Mouse (Mus musculus) neutrophil, adult 5-6 weeks (primary cell): ENCODE results near the gene Marveld3. TPM values are rescaled to one million over a fixed set of nuclear protein-coding genes. Genes with fewer than 3 reads are reported as not detected.

ENCODE experiments used
- ATAC-seq: fragments of 151-379, 151-347 bp; 2 replicates; pipeline ENCODE4 v1.8.0; 2017; ENCODE audit warnings: mild to moderate bottlenecking, moderate TSS enrichment; ENCODE audit not compliant: insufficient number of reproducible peaks, poor library complexity, low FRiP score, severe bottlenecking; ENCODE audit errors: extremely low read depth
- total RNA-seq: library from RNA; stranded (forward); fragments of 200-1000 nt; gene quantifications from 2 replicates; pipeline ENCODE4 v1.2.3, GENCODE M21; 2017

The Marveld3 gene
- 0.49 TPM in 1 of 2 replicates, not detected in the other for total RNA-seq

DNA sequence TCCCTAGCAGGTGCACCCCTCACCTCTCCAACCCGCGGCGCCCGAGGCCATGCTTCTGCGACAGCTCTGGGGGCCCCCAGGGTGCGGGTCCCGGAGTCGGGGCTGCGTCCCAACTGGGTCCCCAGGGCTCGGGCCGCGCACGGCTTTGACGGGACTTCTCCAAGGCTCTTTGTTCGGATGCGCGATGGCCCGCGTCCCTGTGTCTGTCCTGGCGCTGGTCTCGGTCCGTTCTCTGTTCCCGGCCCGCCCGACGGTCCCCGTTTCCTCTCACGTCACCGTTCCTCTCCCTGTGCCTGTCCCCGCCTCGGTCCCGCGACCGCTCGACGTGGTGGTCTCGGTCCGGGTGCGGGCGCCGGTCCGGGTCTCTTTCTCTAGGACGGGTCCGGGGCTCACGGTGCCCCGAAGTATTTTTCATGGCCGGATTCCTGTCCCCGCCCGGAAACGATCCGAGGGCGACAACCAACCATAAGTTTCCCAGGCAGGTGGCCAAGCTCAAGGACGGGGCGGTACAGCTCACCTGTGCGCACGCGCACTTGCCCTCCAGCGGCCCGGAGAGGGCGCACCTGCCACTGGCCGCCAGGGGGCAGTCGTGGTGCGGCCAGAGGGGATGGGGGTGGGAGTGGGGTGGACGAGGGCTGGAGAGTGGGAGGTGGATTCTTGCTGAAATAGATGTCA is at the start of gene Marveld3:
Gene Marveld3 (minus strand): TSS at position 511 of the 675 bp plus-strand sequence.
- ATAC-seq: no peak

DNA sequence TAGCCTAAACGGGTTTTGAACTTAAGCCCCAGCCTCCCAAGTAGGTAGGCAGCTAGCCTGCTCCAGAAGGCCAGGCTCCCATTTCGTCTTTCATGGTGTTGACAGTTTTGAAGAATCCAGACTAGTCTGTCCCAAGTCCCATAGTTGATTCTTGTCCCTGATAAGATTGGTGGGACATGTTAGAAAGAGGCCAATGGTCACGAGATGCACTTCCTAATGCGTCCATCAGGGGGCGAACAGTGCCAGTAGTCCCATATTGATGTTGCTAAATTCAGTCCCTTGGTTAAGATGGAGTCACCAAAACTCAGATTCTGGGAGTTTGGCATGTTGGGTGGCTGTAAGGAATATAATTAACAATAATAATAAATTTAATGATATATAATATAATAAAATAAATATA is 48.9 kb upstream of the Marveld3 start:
- no peak for ATAC-seq

DNA sequence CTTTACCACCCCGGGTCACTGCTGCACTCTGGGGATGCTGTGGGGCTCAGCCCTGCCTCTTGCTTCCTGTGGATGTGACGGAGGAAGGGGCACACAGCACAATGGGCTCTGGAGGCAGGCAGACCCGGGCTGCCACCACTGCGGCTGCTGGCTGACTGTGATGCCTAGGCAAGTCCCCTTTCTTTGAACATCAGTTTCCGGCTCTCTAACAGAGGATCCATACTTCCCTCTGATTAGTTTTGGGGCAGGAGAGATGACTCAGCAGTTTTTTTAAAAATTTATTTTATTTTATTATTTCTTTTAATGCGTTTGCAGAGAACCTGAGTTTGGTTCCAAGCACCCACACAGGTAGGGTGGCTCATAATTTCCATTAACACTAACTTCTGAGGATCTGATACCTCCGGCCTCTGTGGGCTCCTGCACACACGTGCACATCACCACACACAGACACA is 47.0 kb upstream of the Marveld3 start:
- no peak for ATAC-seq

DNA sequence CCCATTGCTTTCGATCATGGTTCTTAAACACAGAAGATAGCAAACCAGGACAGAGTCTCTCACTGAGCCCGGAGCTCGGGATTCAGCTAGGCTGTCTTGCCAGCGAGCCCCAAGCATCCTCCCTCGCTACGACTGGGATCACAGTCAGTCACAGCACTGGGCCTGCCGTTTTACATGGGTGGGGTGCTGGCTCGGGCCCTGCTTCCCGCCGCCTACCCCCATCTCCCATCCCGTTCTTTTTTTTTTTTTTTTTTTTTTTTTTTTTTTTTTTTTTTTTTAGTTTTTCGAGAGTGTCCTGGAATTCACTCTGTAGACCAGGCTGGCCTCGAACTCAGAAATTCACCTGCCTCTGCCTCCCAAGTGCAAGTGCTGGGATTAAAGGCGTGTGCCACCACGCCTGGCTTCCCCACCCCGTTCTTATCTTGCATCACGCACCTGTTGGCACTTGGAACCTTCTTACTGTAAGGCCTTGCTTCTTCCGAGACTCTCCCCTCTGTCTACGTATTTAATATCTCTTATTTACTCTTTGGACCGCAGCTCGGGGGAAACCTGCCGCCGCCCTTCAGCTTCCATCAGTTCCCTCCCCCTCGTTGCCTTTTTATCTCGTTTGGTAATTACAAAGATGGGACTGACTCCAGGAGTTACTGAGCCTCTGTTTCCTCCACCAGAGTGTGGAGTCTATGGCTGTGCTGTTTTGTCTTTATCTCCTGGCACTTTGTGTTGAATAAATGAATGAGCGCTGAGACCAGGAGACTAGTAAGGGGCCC is 46.4 kb upstream of the Marveld3 start:
- ATAC-seq: no peak

DNA sequence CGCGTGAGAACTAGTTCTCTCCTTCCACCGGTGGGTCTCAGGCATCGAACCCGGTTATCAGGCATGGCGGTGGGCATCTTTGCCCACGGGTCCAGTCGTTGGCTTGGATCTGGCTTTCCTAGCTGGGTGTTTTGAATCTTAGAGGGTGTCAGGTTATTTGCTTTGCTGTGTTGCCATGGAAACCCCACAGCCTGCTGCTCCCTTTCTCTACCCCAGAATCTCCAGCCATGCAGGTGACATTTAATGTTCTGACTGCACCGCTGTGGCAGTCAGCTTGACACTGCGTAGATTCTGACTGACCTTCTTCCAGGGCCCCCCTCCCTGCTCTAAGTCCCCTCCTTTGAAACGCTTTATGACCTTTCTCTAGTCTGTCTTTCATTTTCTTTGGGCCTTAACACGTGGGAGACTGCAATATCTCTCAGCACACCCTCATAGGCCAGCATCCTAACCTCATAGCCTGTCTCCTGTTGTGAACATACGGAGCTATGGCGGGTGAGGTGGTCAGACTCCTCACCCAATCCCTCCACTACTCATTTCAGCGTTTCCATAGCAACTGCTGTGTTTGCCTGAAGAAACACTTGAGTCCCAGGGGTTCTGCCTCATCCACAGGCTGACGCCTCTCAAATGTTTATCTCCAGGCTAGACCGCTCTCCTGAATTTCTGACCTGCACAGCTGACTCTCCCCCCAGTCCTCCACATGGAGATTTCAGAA is 44.5 kb upstream of the Marveld3 start:
- ATAC-seq: no peak

- ATAC-seq: no peak
Observed at GRCm38 (mm10) chr8:110004300-110004699, 42.3 kb upstream of the Marveld3 start.

DNA sequence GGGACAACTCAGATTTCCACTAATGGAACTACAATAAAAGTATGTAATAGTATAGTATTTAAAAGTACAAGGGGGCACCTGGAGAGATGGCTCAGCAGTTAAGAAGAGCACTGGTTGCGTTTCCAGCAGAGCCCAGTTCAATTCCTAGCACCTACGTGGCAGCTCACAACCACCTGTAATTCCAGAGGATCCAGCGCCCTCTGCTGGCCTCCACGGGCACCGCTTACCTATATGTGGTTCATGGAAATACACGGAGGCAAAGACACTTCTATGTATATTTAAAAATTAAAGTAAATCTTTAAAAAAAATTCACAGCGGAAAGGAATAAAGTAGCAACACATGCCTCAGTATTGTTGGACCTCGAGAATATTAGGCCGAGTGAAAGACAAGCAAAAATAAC is 41.0 kb upstream of the Marveld3 start:
- no peak for ATAC-seq

DNA sequence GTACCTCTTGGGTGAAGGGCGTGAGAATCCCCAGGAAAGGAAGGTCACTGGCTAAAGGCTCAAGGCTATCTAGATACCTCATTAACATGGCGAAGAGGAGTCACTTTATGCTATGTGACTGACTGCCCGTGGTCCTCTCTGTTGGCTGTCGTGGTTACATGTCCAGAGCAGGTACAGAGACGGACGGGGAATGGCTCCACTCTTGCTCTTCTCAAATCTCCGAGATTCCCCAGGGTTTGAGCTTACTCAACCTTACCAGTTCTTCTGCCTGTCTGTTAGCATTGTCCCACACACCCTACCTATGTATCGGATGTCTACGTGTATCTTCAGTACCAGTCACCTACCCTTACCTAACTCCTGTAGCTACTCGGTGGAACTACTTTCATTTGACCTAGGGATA is 38.0 kb upstream of the Marveld3 start:
- ATAC-seq: no peak

- no peak for ATAC-seq
Observed at GRCm38 (mm10) chr8:109998066-109998465, 36.1 kb upstream of the Marveld3 start.

DNA sequence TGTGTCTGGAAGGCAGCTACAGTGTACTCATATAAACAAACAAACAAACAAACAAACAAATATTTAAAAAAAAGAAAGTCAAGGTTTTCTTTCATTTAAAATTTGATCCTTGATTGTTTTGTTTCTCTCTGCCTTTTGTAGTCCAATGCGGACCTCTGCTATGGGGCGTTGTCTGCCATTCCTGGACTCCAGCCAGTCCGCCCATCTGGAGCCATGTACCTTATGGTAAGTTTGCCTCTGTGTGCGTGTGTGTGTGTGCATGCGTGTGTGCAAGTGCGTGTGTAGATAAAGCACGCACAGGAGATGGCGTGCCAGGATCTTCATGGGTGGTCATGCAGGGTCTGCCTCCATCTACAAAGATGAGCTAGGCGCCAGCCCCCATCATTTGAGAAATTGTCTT is 35.4 kb upstream of the Marveld3 start:
- no peak for ATAC-seq

- no peak for ATAC-seq
Observed at GRCm38 (mm10) chr8:109992951-109993350, 30.9 kb upstream of the Marveld3 start.

DNA sequence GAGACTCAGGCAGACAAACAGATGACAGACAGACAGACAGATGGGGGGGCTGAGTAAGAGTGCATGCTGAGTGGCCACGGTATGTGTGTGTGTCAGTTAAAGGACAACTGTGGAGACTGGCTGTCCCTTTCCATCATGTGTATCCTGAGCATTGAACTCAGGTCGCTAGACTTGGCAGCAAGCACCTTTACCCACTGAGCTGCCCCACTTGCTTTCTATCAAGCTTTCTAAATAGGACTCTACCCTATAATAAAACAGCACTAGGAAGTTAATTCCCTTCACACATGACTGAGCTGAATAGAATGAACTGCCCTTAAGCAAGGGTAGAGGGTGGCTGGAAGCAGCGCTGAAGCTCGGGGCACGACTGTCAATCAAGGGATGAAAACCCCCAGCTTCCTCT is 30.2 kb upstream of the Marveld3 start:
- no peak for ATAC-seq

GRCm38 (mm10) chr8:109990224-109990623 is 28.2 kb upstream of the Marveld3 start, which contains the start of gene Tat:
Tat (plus strand) TSS chr8:109990437.
- ATAC-seq: no peak

GRCm38 (mm10) chr8:109989151-109989550 is 27.1 kb upstream of the Marveld3 start:
- ATAC-seq: no peak

DNA sequence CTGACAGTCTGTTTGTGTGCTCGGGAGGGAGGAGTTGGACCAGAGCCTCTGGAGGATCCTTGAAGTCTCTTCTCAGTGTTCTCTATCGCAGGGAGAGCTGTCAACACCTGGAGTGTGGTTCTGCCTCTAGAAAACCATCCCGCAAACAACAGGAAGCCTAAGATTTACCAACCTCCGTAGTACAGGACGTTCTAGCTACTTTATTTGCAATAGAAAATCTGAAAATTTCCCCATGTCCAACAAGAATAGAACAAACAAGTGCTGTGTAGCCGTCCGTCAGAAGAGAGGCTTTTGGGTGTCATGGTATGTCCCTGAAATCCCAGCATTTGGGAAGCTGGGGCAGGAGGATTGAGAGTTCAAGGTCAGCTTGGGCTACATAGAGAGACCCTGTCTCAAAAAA is 25.8 kb upstream of the Marveld3 start:
- ATAC-seq: no peak

- ATAC-seq: no peak
Observed at GRCm38 (mm10) chr8:109986384-109986783, 24.4 kb upstream of the Marveld3 start.

- no peak for ATAC-seq
Observed at GRCm38 (mm10) chr8:109983944-109984343, 21.9 kb upstream of the Marveld3 start.

DNA sequence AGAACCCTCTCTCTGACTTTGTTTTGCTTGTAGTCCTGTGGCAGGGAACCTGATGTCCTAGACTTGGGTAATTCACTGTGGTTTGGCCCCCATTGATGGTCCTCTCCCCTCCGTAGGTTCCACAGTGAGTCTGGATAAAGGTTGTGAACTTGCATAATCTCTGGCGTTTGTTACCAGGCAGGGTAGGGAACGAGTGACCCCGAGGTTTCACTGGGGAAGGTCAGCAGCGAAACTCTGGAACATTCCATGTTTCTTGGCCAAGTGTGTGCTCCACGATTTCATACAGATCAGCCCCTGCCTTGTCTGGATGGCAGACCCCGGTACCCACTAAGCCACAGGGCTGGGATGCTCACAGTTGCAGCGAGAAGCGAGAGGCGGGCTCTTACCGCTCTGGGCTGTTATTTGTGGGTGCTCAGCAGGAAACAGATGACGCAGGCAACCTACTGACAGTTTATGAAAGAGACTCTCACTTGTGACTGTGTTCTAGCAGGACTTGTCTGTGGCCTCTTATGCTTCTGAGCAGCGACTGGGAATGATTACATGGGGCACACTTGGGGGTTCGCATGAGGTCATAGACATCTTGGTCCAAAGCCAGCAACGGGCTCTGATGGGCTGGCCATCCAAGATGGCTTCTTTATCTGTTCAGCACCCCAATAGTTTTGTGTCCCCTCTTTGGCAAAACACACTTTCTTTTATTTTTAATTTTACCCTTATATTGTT is 20.5 kb upstream of the Marveld3 start:
- no peak for ATAC-seq

DNA sequence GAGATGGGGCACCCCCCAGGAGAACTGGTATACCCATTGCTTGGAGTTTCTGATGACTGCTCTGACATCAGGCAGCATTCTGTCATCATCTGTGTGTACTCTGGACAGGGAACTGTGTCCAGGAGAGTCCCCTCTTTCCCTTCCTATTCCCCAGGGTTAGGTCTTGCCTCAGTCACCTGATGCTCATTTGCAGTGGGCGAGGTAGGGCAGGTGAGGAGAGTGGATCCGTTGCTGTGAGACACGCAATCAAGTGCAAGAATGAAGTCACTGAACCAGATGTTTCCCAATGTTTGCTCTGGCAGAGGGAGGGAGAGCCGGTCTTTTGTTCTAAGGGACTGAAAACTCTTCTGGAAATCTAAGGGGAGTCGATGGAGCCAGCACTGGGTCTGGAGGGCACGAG is 17.3 kb upstream of the Marveld3 start:
- no peak for ATAC-seq
